Mouse (Mus musculus): ENCODE measurements around the gene Olfr669.
"Not testable (repeated sequence)": the region's sequence is repeated elsewhere in the genome, so short reads cannot be mapped to it uniquely, and the experiment has no call there.

Gene Olfr669

DNA sequence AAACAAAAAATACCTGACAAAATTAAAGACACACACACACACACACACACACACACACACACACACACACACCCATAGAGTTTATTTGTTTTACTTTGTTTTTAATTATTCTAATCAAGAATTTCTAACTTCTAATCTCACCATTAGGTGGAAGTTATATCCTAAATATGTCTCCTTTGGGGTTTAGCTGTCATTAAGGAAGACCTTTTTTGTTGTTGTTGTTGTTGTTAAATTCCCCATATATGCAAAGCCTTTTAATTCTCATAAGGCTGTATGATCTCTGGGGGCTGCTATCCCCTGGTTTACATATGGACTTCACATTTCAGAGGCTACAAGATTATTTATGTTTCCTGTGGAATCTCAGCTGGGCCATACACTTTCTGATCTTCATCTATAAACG, at the start of gene Olfr669:
Olfr669 (plus strand) TSS at position 301 of the 400 bp plus-strand sequence.
- DNase-seq (ENCODE audit: low read depth, low spot score) = no peak

DNA sequence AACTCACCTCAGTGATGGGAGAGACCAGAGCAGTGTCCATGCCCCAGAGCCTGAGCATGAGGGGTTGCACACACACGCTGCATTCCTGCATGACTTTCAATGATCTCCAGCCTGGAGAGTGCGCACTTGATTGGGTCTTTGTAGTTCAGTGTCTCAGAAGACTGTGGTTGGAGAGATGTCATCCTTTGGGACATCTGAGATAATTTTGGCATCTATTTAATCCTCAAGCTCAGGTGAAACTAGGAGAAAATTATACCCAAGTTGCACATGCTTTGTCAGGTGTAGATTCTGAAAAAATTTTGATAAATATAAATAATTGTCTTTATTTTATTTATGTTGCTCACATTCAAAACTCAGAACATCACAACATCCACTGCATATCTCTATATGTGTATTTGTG, 38.2 kb upstream of the Olfr669 start, which contains the start of gene Olfr666:
Olfr666 (minus strand) TSS at position 101 of the 400 bp plus-strand sequence.
- no peak for DNase-seq (ENCODE audit: low read depth, low spot score)

DNA sequence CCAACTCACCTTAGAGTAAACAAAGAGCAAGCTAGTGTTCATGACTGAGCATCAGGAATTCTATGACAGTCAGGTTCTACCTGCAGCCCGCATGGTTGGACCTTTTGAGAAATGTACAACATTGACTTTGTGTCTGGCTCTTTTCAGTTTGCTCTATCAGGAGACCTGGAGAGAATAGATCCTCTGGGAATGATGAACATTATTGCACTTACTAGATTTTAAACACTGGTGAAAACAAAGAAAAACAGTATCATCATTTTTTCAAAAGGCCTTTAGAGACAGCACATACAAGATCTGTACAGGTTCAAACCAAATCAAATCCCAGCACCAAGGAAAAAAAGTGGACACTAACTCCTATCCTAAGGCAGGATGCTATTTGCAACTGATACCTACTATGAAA, 12.7 kb upstream of the Olfr669 start, which contains the start of gene Olfr667:
Olfr667 (minus strand) TSS at position 101 of the 400 bp plus-strand sequence.
- no peak for DNase-seq (ENCODE audit: low read depth, low spot score)

DNA sequence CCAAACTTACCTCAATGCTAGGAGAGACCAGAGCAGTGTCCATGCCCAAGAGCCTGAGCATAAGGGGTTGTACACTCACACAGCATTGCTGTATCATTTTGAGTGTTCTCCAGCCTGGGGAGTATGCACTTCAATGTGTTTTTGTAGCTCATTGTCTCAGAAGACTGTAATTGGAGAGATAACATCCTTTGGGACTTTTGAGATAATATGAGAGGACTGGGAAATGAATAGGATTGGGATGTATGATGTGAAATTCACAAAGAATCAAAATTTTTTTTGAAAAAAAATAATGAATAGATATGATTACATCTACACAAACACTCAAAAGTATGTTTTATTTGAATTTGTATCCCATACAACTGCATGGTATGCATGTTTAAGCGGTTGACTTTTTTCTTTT, 6.1 kb upstream of the Olfr669 start, which contains the start of gene Olfr668:
Olfr668 (minus strand) TSS at position 101 of the 400 bp plus-strand sequence.
- DNase-seq (ENCODE audit: low read depth, low spot score) = no peak

DNA sequence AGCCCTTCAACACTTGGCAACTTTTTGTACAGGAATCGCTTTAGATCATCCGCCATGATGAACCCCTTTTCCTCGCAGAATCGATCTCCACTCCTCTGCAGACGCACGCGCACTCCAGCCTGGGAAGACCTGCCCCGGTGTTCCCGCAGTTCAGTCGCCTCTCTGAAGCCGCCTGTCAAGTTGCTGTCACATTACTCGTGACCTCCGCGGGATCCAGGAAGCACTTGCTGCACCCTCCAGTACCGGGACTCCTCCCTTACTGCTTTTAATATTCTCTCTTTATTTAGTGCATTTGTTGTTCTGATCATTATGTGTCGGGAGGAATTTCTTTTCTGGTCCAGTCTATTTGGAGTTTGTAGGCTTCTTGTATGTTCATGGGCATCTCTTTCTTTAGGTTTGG, 16.2 kb downstream of the Olfr669 start:
- not testable (repeated sequence) for DNase-seq (ENCODE audit: low read depth, low spot score)

DNA sequence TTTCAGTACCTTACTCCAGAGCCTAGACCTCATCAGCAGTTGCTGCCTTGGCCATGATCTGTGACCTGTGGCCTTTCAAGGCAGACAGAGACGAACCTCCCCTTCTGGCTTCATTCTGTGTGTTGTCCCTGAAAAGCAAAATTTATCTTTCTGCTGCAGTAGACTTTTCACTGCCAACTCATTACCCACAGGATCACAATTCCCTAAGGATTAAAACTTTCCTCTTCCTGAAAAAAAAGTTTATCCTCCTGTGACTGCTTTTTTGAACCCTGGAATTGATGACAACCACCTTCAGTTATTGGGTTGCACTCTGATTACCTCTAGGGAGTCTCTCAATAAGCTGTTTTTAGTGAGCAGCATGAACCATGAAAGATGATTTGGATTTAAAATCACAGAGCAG, 28.5 kb downstream of the Olfr669 start, which contains the start of gene Olfr670:
Olfr670 (minus strand) TSS at position 101 of the 400 bp plus-strand sequence.
- DNase-seq (ENCODE audit: low read depth, low spot score) = no peak

DNA sequence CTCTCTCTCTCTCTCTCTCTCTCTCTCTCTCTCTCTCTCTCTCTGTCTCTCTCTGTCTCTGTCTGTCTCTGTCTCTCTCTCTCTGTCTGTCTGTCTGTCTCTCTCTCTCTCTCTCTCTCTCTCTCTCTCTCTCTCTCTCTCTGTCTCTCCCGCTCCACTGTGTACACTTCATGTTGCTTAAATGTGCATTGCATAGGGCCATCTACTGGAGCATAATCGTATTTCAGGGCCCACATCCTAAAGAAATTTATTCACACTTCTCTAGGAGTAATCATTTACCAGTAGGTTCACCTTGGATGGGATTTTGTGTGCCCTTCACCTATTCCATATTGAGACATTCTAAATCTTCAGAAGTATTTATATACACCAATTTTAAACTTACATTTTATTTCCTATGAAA, 38.5 kb downstream of the Olfr669 start:
- DNase-seq (ENCODE audit: low read depth, low spot score) = not testable (repeated sequence)

DNA sequence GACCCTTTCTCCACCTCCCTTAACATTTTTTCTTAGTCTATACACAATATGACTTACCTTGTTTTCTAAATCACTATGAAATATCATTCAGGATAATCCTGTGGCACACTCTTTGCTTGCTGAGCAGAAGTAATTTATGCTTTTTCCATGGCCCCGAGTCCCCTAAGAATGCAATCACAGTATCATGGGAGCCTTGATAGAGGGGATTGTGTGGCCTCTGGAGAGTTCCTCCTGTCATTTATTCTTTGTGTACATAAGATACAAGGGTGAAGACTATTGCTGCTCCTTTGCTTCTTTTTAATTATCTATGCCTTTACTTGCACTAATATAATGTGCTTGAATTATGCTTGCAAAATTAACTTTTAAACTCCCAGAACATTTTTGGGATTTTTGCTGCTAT, 45.0 kb downstream of the Olfr669 start, which contains the start of gene Olfr671:
Olfr671 (minus strand) TSS at position 101 of the 400 bp plus-strand sequence.
- DNase-seq (ENCODE audit: low read depth, low spot score) = no peak

Measured in retina, postnatal 7 days (tissue).